Mouse (Mus musculus) MEL (cell line): ENCODE measurements at regions not wholly inside any gene's neighbourhood (a gene's known extent, or its start where the extent isn't known, plus 50 kb on each side); places are given as distances from the start of the nearest gene placed in this dataset.

Source experiments
- DNase-seq: peaks from one replicate; pipeline ENCODE4 v3.0.0; 2011; ENCODE audit warnings: low read depth, low spot score
- H3K27ac ChIP-seq: 2 replicates; pipeline ENCODE4 v1.5.1; 2012; ENCODE audit warnings: low read depth, mild to moderate bottlenecking, control low read depth, low read length, moderate library complexity; ENCODE audit not compliant: control insufficient read depth
- H3K27me3 ChIP-seq, 2 experiments: fragments of 150-350 bp in 1 of 2; sonication (generic) in 1 of 2; 2 replicates each; pipeline ENCODE4 v1.6.1; 2012; ENCODE audit warnings: low read length in 2 of 2, mild to moderate bottlenecking in 2 of 2, improper control_type of control experiment in 1 of 2, moderate library complexity in 1 of 2; ENCODE audit not compliant: insufficient read depth in 2 of 2, control insufficient read depth in 1 of 2
- H3K36me3 ChIP-seq, 2 experiments: 2 replicates each; pipeline ENCODE4 v1.6.1; 2012 to 2014; ENCODE audit warnings: low read length in 2 of 2, improper control_type of control experiment in 1 of 2, inconsistent platforms in 1 of 2, mild to moderate bottlenecking in 1 of 2; ENCODE audit not compliant: insufficient read depth in 2 of 2, control insufficient read depth in 1 of 2
- H3K4me1 ChIP-seq, 2 experiments: fragments of 150-350 bp in 1 of 2; sonication (generic) in 1 of 2; 2 replicates each; pipeline ENCODE4 v1.6.1; 2012; ENCODE audit warnings: low read length in 2 of 2, improper control_type of control experiment in 1 of 2, mild to moderate bottlenecking in 1 of 2; ENCODE audit not compliant: insufficient read depth in 2 of 2, control insufficient read depth in 1 of 2
- H3K4me3 ChIP-seq, 2 experiments: fragments of 150-350 bp in 1 of 2; sonication (generic) in 1 of 2; 2 replicates each; pipeline ENCODE4 v1.5.1; 2012; ENCODE audit warnings: low read depth in 2 of 2, low read length in 2 of 2, mild to moderate bottlenecking in 2 of 2, moderate library complexity in 2 of 2, control low read depth in 1 of 2, improper control_type of control experiment in 1 of 2; ENCODE audit not compliant: control insufficient read depth in 1 of 2, insufficient read depth in 1 of 2
- H3K79me2 ChIP-seq: 2 replicates; pipeline ENCODE4 v1.6.1; 2012; ENCODE audit warnings: mild to moderate bottlenecking, low read length, moderate library complexity; ENCODE audit not compliant: control insufficient read depth, poor library complexity, insufficient read depth
- H3K9ac ChIP-seq: 2 replicates; pipeline ENCODE4 v1.6.1; 2012; ENCODE audit warnings: low read depth, mild to moderate bottlenecking, control low read depth, low read length, moderate library complexity; ENCODE audit not compliant: control insufficient read depth, poor library complexity, severe bottlenecking
- H3K9me3 ChIP-seq: fragments of 150-350 bp; sonication (generic); replicated peaks from 2 replicates; pipeline ENCODE4 v1.6.1; 2012; ENCODE audit warnings: mild to moderate bottlenecking, low read length, improper control_type of control experiment, moderate library complexity; ENCODE audit not compliant: insufficient read depth
- CHD2 ChIP-seq: IDR thresholded peaks from 2 replicates; pipeline ENCODE4 v1.6.1; 2011; ENCODE audit warnings: low read length, improper control_type of control experiment
- E2F4 ChIP-seq: IDR thresholded peaks from 2 replicates; pipeline ENCODE4 v1.6.1; 2011; ENCODE audit warnings: low read depth, low read length, improper control_type of control experiment, borderline replicate concordance
- ELF1 ChIP-seq: IDR thresholded peaks from 2 replicates; pipeline ENCODE4 v1.6.1; 2014; ENCODE audit warnings: low read depth, mild to moderate bottlenecking, inconsistent platforms, low read length, improper control_type of control experiment, moderate library complexity
- EP300 ChIP-seq, 2 experiments: IDR thresholded peaks; 2 replicates each; pipeline ENCODE4 v1.6.1; 2011; ENCODE audit warnings: improper control_type of control experiment in 2 of 2, low read length in 2 of 2, low read depth in 1 of 2, mild to moderate bottlenecking in 1 of 2
- MAFK ChIP-seq: IDR thresholded peaks from 2 replicates; pipeline ENCODE4 v1.6.1; 2011; ENCODE audit warnings: low read depth, mild to moderate bottlenecking, low read length, improper control_type of control experiment, borderline replicate concordance
- MAZ ChIP-seq: IDR thresholded peaks from 2 replicates; pipeline ENCODE4 v1.6.1; 2012; ENCODE audit warnings: low read depth, mild to moderate bottlenecking, inconsistent platforms, low read length, improper control_type of control experiment
- MEF2A ChIP-seq: IDR thresholded peaks from 2 replicates; pipeline ENCODE4 v1.6.1; 2014; ENCODE audit warnings: low read depth, mild to moderate bottlenecking, inconsistent platforms, low read length, improper control_type of control experiment; ENCODE audit not compliant: poor library complexity, insufficient replicate concordance, severe bottlenecking; ENCODE audit errors: extremely low read depth
- NELFE ChIP-seq: IDR thresholded peaks from 2 replicates; pipeline ENCODE4 v1.6.1; 2011; ENCODE audit warnings: low read depth, low read length, improper control_type of control experiment
- POLR2AphosphoS2 ChIP-seq: IDR thresholded peaks from 2 replicates; pipeline ENCODE4 v1.6.1; 2011; ENCODE audit warnings: low read length, improper control_type of control experiment
- RAD21 ChIP-seq: IDR thresholded peaks from 2 replicates; pipeline ENCODE4 v1.6.1; 2011; ENCODE audit warnings: mild to moderate bottlenecking, low read depth, low read length, improper control_type of control experiment
- RCOR1 ChIP-seq: IDR thresholded peaks from 2 replicates; pipeline ENCODE4 v1.6.1; 2012; ENCODE audit warnings: low read depth, mild to moderate bottlenecking, inconsistent platforms, low read length, improper control_type of control experiment
- TAL1 ChIP-seq: IDR thresholded peaks from 2 replicates; pipeline ENCODE4 v1.6.1; 2012; ENCODE audit warnings: mild to moderate bottlenecking, inconsistent platforms, low read length, moderate library complexity, mixed read lengths
- TBP ChIP-seq: IDR thresholded peaks from 2 replicates; pipeline ENCODE4 v1.8.0; 2011; ENCODE audit warnings: low read depth, low read length, improper control_type of control experiment
- ZKSCAN1 ChIP-seq: IDR thresholded peaks from 2 replicates; pipeline ENCODE4 v1.6.1; 2012; ENCODE audit warnings: low read depth, mild to moderate bottlenecking, inconsistent platforms, low read length, improper control_type of control experiment, moderate library complexity

DNA sequence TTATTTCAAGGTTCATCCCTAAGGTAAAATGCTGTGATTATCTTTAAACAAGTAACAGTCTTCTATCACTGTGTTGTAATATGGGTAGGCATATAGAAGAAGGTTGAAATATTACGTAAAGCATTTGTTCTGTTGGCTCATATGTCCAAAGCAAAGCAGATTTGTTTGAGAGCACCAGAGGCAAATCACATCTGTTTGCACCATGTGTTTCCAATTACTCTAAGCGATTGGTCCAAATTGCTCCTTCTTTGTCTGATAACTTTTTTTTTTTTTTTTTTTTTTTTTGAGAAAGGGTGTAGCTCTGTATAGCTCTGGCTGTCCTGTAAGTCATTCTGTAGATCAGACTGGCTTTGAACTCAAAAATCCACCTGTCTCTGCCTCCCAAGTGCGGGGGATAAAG is 861.0 kb upstream of the Gm12353 start:
- Histone ChIP-seq H3K4me1 (no peaks in the 10 kb centered on the region), H3K9me3 (no peaks in the 10 kb centered on the region)
- TF ChIP-seq ZKSCAN1 (no peak), NELFE (no peak), RCOR1 (no peak), RAD21 (no peak), TBP (no peak)
- TF ChIP-seq, all 39 proteins: peak for 0
- no peaks in the 10 kb centered on the region for H3K27me3 ChIP-seq
- no peak overlapping the region for H3K4me3 ChIP-seq
- no peak overlapping the region for H3K27ac ChIP-seq
- no peak overlapping the region for H3K9ac ChIP-seq
- no peak for DNase-seq
- no peaks in the 10 kb centered on the region for H3K79me2 ChIP-seq
- no peaks in the 10 kb centered on the region for H3K36me3 ChIP-seq

DNA sequence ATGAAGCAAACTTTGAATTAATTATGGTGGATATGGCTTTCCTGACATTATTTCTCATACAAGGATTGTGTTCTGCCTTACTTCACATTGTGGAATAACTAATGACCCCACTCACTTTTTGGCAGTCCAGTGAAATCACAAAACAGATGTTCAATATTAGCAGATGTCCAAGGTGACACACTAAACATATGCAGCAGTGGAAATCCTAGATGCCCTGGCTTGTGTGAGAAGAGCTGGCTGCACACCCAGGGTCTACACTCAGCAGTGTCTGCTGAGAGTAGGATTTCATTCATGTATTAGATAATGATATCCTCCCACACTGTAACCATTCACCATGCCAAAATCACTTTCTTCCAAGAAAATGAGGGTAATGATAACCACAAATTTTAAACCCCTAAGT is 816.9 kb upstream of the Gm12353 start:
- no peaks in the 10 kb centered on the region for H3K36me3 ChIP-seq
- no peak overlapping the region for H3K27ac ChIP-seq
- no peaks in the 10 kb centered on the region for H3K79me2 ChIP-seq
- H3K9ac ChIP-seq = no peak overlapping the region
- no peaks in the 10 kb centered on the region for H3K4me1 ChIP-seq
- H3K27me3 ChIP-seq = no peaks in the 10 kb centered on the region
- no peak for DNase-seq
- TF ChIP-seq CHD2 = no peak
- no peak for TF ChIP-seq MAZ
- TF ChIP-seq MEF2A = no peak
- no peak for TF ChIP-seq TAL1
- TF ChIP-seq E2F4 = no peak
- no peak overlapping the region for H3K4me3 ChIP-seq
- H3K9me3 ChIP-seq = no peaks in the 10 kb centered on the region

DNA sequence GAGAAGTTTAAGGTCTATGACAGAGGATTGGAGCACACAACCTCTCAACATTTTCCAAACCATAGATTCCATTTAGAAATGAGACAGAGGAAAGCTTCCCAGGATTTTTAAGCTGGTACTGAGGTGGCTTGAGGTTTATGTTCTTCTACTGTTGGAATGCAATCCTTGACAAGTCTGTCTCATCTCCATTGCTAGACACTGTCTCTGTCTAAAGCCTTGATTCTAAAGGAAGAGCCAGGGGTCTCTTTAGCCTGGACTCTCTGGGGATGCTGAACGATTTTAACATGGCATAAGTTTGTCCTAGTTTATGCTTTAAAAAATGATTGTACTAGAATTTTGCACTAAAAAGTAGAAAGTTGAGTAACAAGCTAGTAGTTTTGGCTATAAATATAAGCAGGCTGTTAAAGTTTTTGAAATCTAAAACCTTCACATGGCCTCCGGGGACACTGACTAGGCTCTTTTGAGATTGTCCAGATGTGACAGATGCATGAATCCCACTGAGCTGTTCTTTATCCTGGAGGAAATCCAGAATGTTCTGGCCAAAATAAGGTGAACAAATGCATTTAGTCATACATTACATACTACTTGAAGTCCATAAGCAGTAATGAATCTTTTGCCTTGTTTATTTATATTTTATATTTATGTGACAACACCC is 809.4 kb upstream of the Gm12353 start:
- DNase-seq = no peak
- Histone ChIP-seq H3K9ac (no peak overlapping the region), H3K79me2 (no peaks in the 10 kb centered on the region), H3K36me3 (no peaks in the 10 kb centered on the region), H3K27ac (no peak overlapping the region), H3K4me1 (no peaks in the 10 kb centered on the region), H3K4me3 (no peak overlapping the region), H3K9me3 (no peaks in the 10 kb centered on the region), H3K27me3 (no peaks in the 10 kb centered on the region)
- TF ChIP-seq NELFE = no peak
- TF ChIP-seq ZKSCAN1 = no peak
- TF ChIP-seq POLR2AphosphoS2 = no peak
- TF ChIP-seq E2F4 = no peak
- no peak for TF ChIP-seq EP300 (IDR thresholded peaks at IDR 0.05; ENCODE audit: low read depth in 1 of 2, low read length in 2 of 2)
- TF ChIP-seq MAZ = no peak
- TF ChIP-seq MAFK = no peak
- TF ChIP-seq CHD2 = no peak
- TF ChIP-seq ELF1 = no peak
